Comparison of ENCODE assay signal across 27 mouse cellular contexts in the genomic region with DNA sequence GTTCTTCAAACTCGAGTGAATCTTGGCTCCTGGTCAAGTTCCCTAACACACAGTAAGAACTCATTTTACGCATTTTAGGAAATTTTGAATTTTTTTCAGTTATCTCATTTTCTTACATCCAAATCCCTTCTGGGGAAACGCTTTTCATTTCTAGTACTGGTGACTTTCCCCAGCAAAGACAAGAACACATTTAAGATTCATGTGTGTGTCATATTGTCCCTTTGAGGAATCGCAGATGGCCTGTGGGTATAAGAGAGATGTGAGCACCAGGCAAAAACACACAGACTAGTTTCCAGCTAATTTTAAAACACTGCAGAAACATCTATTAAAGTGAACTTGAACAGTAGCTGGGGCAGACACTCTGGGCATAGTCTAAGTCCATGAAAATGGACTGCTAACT. TPM values are rescaled to one million over a fixed set of nuclear protein-coding genes. Genes with fewer than 3 reads are reported as not detected.
"Had no signal": no experiment of that assay in that cellular context is flagged by ENCODE, and none has a peak within 500 bp of the region (broad histone marks: within the 10 kb centered on the region; RNA-seq: fewer than 3 reads in every experiment).

No protein-coding gene starts in this region.

- ATAC-seq: hindbrain, postnatal 0 days; intestine, embryonic 16.5 days had no signal

- H3K9me3 ChIP-seq: heart, embryonic 13.5 days; heart, embryonic 15.5 days; hindbrain, embryonic 13.5 days; hindbrain, embryonic 15.5 days; kidney, embryonic 15.5 days; limb, embryonic 10.5 days; limb, embryonic 12.5 days; liver, embryonic 13.5 days had no signal

- H3K4me1 ChIP-seq: heart, embryonic 13.5 days; heart, embryonic 15.5 days; hindbrain, embryonic 15.5 days; kidney, embryonic 15.5 days; limb, embryonic 10.5 days; limb, embryonic 12.5 days; liver, embryonic 13.5 days had no signal

- H3K4me2 ChIP-seq: heart, embryonic 11.5 days; heart, embryonic 13.5 days; heart, embryonic 15.5 days; hindbrain, embryonic 13.5 days; hindbrain, embryonic 15.5 days; kidney, embryonic 15.5 days; limb, embryonic 12.5 days; liver, embryonic 11.5 days; liver, embryonic 13.5 days had no signal

- H3K36me3 ChIP-seq: heart, embryonic 13.5 days; heart, embryonic 15.5 days; hindbrain, embryonic 13.5 days; hindbrain, embryonic 15.5 days; kidney, embryonic 15.5 days; limb, embryonic 10.5 days; limb, embryonic 12.5 days; liver, embryonic 13.5 days had no signal

- DNase-seq: gastrocnemius, postnatal 14 days; gastrocnemius, postnatal 36 days; heart, adult 11 months; heart, adult 2 months; heart, postnatal 14 days; heart, postnatal 36 days; kidney, adult 11 months; kidney, adult 2 months; kidney, adult 9 months; kidney, postnatal 25 days; kidney, postnatal 4 days; liver; liver, embryonic 13.5 days had no signal

- H3K4me3 ChIP-seq: heart, adult 2 months; heart, embryonic 13.5 days; heart, embryonic 15.5 days; hindbrain, embryonic 13.5 days; hindbrain, embryonic 15.5 days; kidney, embryonic 15.5 days; layer of hippocampus, adult 2 months; limb, embryonic 10.5 days; limb, embryonic 12.5 days; liver, embryonic 13.5 days had no signal

- H3K27me3 ChIP-seq: hindbrain, embryonic 13.5 days; hindbrain, embryonic 15.5 days; kidney, embryonic 15.5 days; limb, embryonic 12.5 days; liver, embryonic 13.5 days had no signal

- H3K9ac ChIP-seq: heart, embryonic 13.5 days; heart, embryonic 15.5 days; hindbrain, embryonic 13.5 days; hindbrain, embryonic 15.5 days; kidney, embryonic 15.5 days; limb, embryonic 12.5 days; liver, embryonic 13.5 days had no signal

- H3K27ac ChIP-seq: heart, adult 2 months; heart, embryonic 13.5 days; heart, embryonic 15.5 days; hindbrain, embryonic 13.5 days; hindbrain, embryonic 15.5 days; hindbrain, postnatal 0 days; kidney, embryonic 15.5 days; kidney, postnatal 0 days; layer of hippocampus, adult 2 months; limb, embryonic 10.5 days; limb, embryonic 12.5 days; liver, embryonic 13.5 days had no signal

RNA-seq across cellular contexts. Expression of a gene that starts 38.1 kb away (rescaled TPM):
- total RNA-seq: heart, adult 2 months; hematopoietic stem cell, adult 5-6 weeks had no signal
